Mouse (Mus musculus) kidney, postnatal 4 days (tissue): ENCODE data around the gene Itih3.
A peak's percentile ranks its signal among the peaks of the same experiment; 100 is the strongest.

Experiments
- DNase-seq, 2 experiments: peaks; one replicate each; pipeline ENCODE4 v3.0.0; 2021; ENCODE audit warnings: mixed read lengths in 2 of 2

The Itih3 gene

DNA sequence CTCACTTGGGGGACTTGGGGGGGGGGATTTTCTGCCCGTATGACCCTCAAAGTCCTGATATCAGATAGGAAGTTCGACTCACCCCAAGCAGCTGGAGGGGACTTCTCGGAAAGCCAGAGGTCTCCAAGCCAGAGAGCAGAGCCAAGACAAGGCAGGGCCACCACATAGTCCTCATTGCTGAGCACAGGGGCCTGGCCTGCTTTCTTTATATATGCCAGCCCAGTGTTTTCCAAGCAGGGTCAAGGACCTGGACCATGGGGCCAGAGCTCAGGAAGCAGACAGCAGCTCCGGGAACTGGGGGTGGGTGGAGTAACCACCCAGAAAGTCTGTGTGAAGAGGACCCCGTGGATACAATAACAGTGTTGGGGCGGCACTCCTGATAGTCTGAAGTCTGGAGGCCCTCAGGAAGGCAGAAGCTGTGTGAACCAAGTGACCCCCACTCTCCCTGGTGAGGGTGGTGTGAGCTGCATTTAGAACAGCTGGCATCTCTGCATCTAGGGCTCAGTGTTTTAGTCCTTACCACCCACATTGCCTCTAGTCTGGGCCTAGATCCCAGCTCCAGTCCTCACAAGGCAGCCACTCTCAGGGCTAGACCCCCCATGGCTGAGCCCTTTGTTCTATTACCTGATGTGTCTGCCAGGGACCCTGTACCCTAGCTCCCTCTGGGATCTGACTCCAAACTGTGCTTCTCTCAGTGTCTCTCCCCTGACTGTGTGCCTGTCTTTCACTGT is at the start of gene Itih3:
Gene Itih3, minus strand, starts transcription at position 386 of the 731 bp plus-strand sequence.
- DNase-seq = peak in 1 of 2 experiments; percentile 5

DNA sequence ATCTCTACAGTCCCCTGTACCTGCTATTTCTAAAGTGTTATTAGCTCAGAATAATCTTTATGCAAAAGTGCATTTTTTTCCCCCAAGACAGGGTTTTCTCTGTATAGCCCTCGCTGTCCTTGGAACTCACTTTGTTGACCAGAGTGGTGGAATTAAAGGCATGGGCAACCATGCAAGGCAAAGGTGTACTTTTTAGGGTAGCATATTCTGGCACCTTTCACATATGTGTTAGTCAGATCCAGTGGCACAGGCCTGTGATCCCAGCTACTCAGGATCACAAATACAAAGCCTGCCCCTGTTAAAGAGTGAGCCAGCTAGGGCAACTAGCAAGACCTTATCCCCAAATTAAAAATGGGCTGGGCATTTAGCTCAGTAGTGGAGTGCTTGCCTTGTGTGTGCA is 36.8 kb upstream of the Itih3 start:
- DNase-seq = no peak

DNA sequence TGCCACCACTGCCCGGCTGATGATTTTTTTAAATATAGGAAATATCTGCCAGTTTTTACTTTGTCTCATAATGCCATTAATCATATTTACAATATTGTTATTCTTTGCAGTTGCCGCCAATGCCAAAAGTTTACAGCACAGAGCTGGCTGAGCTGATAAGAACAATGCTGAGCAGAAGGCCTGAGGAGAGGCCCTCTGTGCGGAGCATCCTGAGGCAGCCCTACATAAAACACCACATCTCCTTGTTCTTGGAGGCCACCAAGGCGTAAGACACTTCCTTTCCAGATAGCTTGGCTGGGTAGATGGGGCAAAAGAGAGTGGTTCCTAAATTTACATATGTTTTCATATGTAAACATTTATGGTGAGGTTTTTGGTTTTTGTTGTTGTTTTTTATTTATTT is 35.5 kb upstream of the Itih3 start:
- no peak for DNase-seq

DNA sequence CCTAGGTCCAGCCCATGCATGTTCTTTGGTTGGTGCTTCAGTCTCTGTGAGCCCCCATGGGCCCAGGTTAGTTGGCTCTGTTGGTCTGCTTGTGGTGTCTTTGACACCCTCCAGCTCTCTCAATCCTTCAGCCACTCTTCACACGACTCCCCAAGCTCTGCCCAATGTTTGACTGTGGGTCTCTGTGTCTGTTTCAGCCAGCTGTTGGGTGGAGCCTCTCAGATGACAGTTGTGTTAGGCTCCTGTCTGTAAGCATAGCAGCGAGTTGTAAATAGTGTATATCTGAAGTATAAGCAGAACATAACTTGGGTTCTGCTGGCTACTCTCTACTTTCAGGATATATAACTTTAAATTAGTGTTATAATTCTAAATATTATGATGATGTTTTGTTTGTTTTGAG is 35.0 kb upstream of the Itih3 start:
- no peak for DNase-seq

DNA sequence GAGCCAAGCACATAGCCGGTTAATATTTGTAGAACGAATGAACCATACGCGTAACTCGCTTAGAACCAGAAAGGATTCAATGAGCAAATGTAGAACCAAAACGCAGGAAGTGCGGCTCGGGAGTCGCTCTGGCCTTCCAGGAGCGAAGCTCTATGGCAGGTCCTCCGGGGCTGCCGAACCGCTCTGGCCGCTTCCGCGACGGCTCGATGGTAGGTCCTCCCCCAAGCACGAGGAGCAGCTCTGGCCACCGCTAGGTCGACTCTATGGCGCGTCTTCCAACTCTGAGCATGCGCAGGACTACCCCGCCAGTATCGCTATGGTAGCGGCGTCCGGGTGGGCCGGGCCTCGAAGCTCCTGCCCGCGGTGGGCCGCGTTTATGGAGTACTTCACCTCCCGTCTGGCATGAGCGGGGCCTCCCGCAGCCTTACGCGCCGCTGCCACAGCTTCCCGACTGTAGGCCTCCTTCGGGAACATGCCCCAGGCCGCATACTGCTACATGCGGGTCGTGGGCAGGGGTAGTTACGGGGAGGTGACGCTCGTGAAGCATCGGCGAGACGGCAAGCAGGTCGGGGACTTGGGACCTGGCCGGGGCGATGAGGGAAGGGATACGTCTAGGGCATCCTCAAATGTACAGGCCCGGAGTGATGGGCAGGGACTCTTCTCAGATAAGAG is 27.7 kb upstream of the Itih3 start, which contains the start of gene Nek4:
Gene Nek4, plus strand, starts transcription at position 224 of the 672 bp plus-strand sequence.
- peak; percentile 96 to 97 for DNase-seq

DNA sequence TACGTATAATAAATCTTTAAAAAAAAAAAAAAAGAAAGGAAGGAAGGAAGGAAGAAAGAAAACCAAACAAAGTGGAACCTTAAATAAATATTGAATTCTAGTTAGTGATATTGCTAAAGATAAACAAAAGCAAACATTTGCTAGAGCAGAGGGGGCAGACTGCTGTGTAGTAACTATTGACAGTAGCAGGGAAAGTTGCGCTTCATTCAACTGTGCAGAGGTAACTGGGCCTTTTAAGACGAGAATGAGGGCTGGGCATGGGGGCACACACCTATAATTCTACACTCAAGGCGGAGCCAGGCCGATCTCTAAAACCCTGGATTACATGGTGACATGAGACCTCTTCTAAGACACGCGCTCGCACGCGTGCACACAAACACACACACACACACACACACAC is 26.4 kb upstream of the Itih3 start:
- no peak for DNase-seq

DNA sequence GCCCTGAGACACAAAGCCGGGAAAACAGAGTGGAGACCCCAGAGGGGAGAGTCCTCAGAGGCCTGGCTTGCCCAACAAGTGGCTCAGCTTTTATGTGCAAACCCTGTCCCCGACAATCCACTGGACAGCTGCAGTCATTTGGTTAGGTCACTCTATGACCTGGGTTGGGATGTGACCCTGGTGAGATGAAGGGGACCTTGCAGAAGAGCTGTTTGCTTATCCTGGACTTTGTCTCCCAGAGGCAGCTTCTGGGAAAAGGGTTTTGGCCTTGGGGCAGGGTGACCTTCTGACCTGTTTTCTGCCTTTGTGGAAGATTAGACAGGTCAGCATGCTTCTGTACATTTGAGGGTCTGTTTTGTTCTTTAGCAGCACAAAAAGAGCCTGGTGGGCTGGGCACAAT is 21.2 kb upstream of the Itih3 start:
- no peak for DNase-seq

DNA sequence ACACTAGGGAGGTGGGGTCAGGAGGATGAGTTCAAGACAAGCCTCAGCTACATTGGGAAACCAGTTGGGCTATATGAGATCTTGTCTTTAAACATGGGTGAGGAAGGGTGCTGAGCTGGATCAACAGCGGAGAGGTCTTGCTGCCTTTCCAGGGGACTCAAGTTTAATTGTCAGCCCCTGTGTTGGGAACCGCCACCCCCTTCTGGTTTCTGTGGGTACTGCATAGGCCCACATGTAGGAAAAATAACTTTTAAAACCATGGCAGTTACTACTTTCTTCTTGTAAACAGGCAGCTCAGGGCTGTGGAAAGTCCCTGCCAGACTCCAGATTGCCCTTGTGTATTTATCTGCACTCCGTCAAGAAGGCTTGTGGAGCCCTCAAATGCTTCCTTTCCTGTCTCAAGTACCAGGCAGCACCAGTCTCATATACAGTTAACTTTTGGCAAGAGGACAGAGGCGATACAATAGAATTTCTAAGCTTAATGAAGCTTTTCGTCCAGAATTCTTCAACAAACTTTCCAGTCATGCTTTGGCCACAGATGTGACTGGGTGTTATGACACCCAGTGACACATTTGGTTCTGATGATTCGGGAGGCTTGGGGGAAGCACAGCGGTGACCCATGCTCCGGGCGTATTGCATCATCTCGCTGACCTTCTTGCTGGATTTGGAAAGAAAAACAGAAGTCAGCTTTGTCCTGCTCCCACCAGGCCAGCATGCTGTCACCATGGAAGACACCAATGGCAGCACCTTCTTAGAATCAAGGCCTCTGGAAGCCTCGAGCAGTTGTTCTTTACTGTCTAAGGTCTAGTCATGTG is 20.5 kb upstream of the Itih3 start:
- DNase-seq = peak; percentile 83 to 84

DNA sequence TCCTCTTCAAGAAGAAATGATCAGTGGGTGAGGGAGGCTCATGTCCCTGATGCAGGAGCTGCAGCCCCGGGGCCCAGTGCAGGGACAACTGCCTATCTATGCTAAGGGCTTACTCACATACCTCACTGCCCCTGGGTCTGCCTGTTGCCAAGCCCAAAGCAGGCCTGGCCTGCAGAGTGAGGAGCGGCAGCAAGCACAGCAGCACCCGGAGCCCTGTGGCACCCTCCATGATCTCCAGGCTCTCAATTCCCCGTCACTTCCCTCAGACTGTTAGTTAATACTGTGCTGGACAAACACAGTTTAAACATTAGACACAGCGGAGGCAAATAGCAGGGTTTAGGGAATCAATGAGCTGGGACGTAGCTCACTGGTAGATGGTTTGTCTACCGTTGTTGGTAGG is 19.5 kb upstream of the Itih3 start, which contains the start of gene Itih1:
Gene Itih1, minus strand, starts transcription at position 252 of the 400 bp plus-strand sequence.
- peak; percentile 10 to 18 for DNase-seq

DNA sequence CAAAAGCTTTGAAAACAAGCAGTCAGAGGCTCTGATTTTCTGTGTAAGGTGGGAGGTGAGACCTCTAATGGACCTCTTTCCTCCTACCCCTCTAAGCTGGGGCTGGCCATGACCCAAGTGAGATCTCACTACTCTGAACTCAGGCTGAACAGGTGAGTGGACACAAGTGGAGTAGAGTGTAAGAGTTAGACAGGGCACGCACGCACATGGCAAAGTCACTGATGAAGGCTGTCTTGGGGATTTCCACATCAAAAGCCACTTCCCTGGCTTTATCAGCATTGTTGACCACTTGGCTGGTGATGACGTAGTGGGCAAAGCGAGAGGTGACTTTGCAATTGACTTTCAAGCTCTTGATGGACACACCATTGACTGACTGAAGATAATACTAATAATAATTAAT is 18.7 kb upstream of the Itih3 start:
- DNase-seq = no peak

DNA sequence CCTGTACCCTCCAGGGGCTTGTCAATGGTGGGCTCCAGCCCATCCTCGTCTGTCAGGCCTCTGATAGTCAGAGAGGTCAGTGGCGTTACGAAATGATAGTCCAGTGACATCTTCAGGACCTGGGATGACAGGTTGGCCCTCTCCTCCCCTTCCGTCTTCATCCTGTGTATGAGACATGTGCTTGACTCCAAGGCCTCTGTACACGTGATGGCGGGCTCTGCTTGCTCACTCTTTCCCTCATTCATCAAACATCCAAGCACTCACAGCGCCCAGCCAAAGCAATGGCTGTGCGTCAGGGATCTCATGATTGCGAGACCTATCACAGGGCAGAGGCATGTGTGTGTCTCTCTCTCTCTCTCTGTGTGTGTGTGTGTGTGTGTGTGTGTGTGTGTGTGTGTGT is 9.8 kb upstream of the Itih3 start:
- DNase-seq = no peak

DNA sequence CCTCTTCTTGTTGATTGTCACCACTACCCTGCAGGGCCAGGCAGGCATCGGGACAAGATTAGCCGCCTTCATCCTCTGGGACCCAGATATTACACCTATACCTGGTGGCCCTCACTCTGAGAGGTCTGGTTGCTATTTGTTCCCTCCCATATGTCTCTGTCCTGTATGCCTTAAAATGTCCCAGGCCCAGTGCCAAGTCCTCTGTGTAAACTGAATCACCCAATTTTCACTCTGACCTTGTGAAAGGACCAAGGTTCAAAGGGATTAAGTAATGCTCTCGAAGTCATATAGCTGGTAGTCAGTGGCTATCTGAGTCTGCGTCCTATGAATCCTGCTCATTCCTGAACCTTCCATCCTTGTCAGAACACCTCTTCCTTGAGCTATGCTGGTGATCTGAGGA is 6.8 kb upstream of the Itih3 start:
- no peak for DNase-seq

DNA sequence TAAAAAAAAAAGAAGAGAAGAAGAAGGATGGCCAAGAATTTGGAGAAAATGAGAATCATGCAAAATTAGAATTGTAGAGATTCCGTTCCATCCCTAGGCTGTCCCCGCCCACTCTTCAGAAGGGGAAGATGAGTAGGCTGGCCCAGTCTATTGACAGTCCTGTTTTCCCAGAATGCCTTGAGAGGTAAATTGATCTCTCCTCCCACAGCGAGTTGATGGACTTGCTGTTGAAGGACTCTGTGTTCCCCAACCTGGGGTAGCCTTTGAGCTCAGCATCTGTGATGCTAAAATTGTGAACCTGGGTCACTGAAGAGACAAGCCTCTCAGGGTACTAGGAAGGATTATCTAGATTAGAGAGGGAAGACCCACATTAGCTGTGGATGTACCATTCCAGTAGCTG is 1.9 kb upstream of the Itih3 start:
- no peak for DNase-seq

DNA sequence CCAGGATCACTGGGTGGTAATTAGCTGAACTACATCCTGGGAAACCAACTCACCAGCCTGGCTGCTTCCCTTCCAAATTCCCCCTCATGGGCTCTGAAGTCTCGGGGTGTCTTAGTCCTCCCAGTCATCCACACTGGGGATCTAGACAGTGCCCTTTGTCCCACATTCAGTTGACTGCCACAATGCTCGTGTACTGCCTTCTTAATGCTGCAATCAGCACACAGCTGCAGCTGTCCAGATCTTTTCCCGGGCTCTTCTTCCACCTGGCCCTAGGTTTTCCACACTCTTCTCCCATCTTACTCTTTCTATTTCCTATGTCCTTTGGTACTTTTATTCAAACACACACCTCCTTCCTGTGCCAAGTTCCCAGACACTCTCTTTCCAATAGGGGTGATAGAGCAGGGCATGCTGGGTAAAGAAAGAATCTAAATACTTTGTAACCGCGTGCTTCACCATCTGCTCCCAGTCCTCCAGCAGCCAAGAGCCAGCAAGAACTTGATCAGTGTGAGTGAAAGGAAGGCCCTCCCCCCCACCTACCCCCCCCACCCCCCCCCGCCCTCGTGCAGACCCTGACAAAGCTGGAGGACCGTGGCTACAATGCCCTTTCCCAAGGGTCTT is 1.4 kb downstream of the Itih3 start:
- no peak for DNase-seq

DNA sequence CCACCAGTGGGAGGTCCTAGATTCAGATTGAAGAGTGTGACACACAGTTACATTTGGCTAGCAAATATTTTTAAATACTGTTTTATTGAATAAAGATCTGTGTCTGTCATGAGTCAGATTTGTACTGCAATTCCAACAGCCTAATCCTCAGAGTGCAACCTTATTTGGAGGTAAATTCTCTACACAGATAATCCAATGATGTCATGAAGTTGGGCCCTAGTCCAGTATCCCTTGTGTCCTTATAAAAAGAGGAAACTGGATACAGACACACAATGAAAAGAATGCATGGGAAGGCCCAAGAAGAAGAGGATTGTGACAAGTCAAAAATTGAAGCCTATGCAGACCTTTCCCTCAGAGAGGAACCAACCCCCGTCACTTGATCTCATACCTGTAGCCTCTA is 7.0 kb downstream of the Itih3 start:
- DNase-seq = no peak

DNA sequence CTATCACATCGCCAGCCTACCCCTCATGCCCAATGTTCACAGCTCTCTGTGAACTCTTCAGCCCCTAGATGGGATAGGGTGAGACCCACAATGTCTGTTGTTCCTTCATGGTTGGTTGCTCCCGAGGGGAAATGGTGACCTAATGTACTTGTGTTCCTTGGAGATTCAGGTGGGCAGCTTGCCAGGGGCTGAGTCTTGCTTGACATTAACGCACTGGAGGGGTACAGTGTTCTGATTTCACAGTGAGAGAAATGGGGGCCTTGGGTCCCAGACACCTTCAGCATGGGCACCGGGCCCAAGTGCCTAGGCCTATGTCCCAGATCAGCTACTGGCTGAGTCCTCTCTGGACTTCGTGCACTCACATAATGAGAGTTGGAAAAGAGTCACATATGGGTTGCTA is 10.2 kb downstream of the Itih3 start:
- peak; percentile 49 to 66 for DNase-seq

DNA sequence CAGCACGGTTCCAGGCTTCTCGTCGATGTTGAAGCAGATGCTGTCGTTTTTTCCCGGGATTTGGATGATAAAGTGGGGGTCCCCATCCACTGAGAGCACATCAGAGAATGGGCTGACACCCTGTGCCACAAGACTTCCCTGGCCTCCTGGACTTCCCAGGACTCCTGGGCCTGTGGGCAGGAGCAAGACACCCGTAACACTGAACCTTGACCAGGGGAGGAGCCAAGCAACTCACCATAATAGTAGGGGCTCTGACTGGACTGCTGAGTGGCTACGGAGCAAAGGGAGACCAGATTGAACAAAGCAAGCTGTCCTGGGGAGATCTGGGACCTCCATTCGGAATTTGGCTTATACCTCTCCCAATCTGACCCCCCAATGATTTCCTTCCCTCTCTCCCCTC is 10.9 kb downstream of the Itih3 start:
- peak in 1 of 2 experiments; percentile 26 for DNase-seq

DNA sequence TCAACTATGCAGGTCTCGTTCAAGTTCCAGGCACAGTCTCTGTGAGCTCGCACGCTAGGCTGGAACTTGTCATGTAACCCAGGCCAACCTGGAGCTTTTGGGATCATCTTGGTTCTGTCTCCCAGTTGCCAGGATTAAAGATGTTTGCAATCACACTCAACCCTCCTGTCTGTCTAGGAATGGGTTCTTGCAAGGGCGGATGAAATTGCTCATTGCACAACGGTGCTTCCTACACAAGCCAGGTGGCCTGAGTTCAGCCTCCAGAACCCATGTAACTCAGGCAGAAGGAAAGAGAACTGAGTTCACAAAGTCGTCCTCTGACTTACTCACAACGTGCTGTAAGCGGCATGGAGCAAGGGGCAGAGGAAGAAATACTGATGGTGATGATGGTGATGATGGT is 12.4 kb downstream of the Itih3 start:
- no peak for DNase-seq

DNA sequence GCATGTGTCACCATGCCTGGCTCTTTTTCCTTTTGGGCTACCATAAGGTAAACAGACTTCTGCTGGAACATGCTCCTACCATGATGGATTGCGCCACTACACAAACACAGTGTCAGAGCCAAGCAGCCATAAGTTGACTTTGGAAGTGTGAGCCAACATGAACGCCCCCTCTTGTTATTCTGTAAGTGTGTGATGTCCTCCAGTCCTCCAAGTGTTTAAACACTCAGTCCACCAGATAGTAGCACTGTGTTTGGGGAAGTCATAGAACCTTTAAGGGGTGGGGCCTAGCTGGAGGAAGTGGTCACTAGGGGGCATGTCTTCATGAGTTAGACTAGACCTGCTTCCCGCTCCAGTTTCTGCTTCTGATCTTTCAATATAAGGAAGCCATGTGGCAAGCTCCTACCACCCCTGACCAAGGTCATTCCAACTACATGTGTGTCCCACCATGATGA is 15.7 kb downstream of the Itih3 start:
- no peak for DNase-seq

DNA sequence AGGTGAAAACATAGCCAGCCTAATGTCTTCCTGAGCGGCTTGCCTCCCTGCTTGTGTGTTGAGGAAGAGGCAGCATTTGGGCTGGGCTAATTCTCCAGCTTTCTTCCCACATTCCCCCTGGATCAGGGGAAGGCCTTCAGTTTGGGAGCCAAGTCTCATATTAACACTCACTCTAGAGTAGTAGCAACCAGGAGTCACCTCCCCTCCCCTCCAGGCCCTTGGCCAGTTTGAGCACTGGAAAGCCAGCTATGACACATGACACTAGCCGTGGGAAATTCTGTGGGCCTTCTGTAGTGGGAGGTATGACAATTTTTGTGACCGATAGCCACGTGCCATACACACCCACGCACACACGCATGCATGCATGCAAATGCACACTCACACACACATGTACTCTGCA is 17.6 kb downstream of the Itih3 start:
- DNase-seq = no peak

DNA sequence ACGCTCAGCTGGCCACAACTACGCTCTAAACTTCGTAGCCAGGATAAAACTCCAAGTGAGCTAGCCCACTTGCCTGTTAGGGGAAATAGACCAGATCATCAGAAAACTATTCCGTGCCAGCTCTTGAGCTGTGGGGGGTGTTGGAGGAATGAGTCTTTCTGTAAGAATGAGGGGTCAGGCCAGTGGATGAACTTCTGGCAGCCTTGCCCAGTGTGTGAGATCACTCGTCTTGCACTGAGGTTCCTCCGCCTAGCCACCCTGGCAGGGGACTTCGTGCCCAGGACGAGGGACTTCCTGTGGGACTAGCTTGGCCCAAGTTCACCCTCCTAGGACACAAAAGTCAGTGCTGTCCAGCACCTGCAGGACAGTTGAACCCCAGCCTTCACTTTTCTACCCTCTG is 19.3 kb downstream of the Itih3 start:
- DNase-seq = no peak

DNA sequence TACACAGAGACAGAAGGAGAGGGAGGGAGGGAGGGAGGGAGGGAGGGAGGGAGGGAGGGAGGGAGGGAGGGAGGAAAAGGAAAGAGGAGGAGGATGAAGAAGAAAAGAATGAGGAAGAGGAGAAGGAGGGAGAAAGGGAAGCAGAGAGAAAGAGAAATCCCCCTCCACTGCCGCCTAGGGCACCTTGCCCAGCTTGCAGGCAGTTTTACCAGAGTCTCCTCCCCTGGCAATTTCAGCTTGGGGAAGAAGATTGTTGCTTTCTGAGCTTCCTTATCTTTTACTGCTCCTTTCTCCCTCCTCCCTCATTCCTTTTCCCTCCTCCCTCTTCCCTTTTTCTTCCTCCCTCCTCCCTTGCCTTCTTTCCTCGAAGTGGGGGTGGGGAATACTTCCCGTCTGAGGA is 20.5 kb downstream of the Itih3 start:
- no peak for DNase-seq

DNA sequence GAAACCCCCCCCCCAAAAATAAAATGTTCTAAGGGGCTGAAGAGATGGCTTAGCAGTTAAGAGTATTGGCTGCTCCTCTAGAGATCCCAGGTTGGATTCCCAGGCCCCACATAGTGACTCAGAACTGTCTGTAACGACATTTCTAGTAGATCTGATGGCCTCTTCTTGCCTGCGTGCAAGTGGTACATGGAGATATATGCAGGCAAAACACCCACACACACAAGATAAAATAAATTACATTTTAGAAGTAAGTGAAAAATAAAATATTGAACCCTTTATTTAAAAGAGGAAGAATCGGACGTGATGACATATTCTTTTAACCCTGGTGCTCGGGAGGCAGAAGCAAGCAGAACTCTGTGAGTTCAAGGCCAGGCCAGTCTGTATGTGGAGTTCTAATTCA is 20.9 kb downstream of the Itih3 start:
- no peak for DNase-seq
